8 mouse cellular contexts compared by ENCODE assay signal in the genomic region with DNA sequence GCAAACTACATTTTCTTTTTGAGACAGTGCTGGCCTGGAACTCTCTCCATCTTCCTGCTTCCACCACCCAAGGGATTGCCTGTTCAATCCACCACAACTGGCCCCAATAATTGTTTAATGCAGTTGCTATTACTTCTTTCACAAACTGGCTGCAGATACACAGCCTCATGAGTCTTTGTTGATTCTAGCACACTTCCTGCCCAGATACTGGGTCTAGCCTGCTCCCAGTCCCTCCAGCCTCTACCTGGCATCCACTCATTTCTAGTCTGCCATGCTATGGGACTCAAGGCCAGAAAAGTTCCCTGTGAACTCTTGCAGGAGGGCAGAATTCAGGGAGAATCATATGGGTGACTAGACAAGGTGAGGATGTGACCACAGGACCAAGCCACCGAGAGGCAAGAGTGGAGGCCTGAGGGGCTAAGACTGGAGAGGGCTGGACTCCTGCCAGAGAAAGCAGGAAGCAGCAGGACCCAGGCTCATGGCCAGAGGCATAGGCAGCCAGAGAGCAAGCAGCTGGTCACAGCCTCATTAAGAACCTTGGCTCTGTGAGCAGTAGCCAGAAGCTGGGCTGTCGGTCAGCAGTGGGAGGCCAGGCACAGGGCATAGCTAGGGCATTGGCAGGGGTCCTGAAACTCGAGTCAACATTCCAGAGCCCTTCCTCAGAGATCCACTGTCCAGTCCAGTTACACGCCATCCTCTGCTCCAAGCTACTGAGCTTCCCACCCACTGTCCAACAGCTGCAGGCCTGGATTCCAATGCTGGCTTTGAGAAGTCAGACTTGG. TPM values are rescaled to one million over a fixed set of nuclear protein-coding genes. Genes with fewer than 3 reads are reported as not detected.
DNase-seq lines count a peak whose midpoint lies in the region; ATAC-seq lines count a peak whose summit lies in the region.

No protein-coding gene starts in this region.

- H3K27me3 ChIP-seq in midbrain, embryonic 11.5 days (ENCODE audit: control insufficient read depth, insufficient read depth, low read length) = no peaks in the 10 kb centered on the region
- no peaks in the 10 kb centered on the region for H3K27me3 ChIP-seq in midbrain, embryonic 10.5 days (ENCODE audit: low read depth, poor library complexity, severe bottlenecking)
- peaks cover 2% of the 10 kb centered on the region for H3K27me3 ChIP-seq in heart, embryonic 13.5 days (replicated peaks)
- H3K27me3 ChIP-seq in kidney, embryonic 16.5 days (ENCODE audit: insufficient read depth, low read length) = no peaks in the 10 kb centered on the region
- H3K27me3 ChIP-seq in stomach, embryonic 16.5 days (ENCODE audit: control insufficient read depth, insufficient read depth, low read length) = no peaks in the 10 kb centered on the region

- peak; percentile 73 for DNase-seq in midbrain, embryonic 11.5 days (ENCODE audit: low spot score, missing footprints)
- no peak for DNase-seq in midbrain, embryonic 10.5 days (ENCODE audit: low spot score)
- peak; percentile 61 to 73 for DNase-seq in cerebellum, postnatal 14 days
- peak; percentile 67 to 70 for DNase-seq in lung, adult 18-20 months

- H3K9ac ChIP-seq in midbrain, embryonic 11.5 days (ENCODE audit: low read length) = no peak overlapping the region
- no peak overlapping the region for H3K9ac ChIP-seq in heart, embryonic 13.5 days
- no peak overlapping the region for H3K9ac ChIP-seq in kidney, embryonic 16.5 days (replicated peaks; ENCODE audit: low read length)
- no peak overlapping the region for H3K9ac ChIP-seq in stomach, embryonic 16.5 days (ENCODE audit: low read length)

- H3K4me3 ChIP-seq in midbrain, embryonic 11.5 days (ENCODE audit: low read depth, low read length) = no peak overlapping the region
- no peak overlapping the region for H3K4me3 ChIP-seq in midbrain, embryonic 10.5 days
- no peak overlapping the region for H3K4me3 ChIP-seq in heart, embryonic 13.5 days
- no peak overlapping the region for H3K4me3 ChIP-seq in kidney, embryonic 16.5 days (ENCODE audit: low read length)
- H3K4me3 ChIP-seq in stomach, embryonic 16.5 days (replicated peaks; ENCODE audit: low read length) = no peak overlapping the region

- no peaks in the 10 kb centered on the region for H3K36me3 ChIP-seq in midbrain, embryonic 11.5 days (ENCODE audit: control insufficient read depth, insufficient read depth, low read length)
- H3K36me3 ChIP-seq in midbrain, embryonic 10.5 days = no peaks in the 10 kb centered on the region
- H3K36me3 ChIP-seq in heart, embryonic 13.5 days = no peaks in the 10 kb centered on the region
- no peaks in the 10 kb centered on the region for H3K36me3 ChIP-seq in kidney, embryonic 16.5 days (ENCODE audit: insufficient read depth, low read length)
- no peaks in the 10 kb centered on the region for H3K36me3 ChIP-seq in stomach, embryonic 16.5 days (ENCODE audit: control insufficient read depth, insufficient read depth, low read length)

- ATAC-seq in midbrain, embryonic 11.5 days (ENCODE audit: low FRiP score) = no peak
- peak; percentile 33; the same call in 1 of the 2 replicates for ATAC-seq in heart, embryonic 13.5 days (ENCODE audit: extremely low read depth, insufficient number of reproducible peaks, low FRiP score, low TSS enrichment)
- ATAC-seq in kidney, embryonic 16.5 days (ENCODE audit: low FRiP score, low TSS enrichment) = peak; percentile 92
- peak; percentile 93 for ATAC-seq in stomach, embryonic 16.5 days (ENCODE audit: insufficient read depth, low FRiP score)
- ATAC-seq in erythroid progenitor cell, adult 5-6 weeks (replicated peaks; ENCODE audit: low FRiP score, poor library complexity, severe bottlenecking) = no peak

- no peak overlapping the region for H3K27ac ChIP-seq in midbrain, embryonic 11.5 days (ENCODE audit: low read depth, low read length)
- H3K27ac ChIP-seq in midbrain, embryonic 10.5 days (replicated peaks) = no peak overlapping the region
- peak overlapping the region; percentile 80 for H3K27ac ChIP-seq in heart, embryonic 13.5 days (replicated peaks)
- H3K27ac ChIP-seq in kidney, embryonic 16.5 days (ENCODE audit: low read length) = peak overlapping the region; percentile 81
- H3K27ac ChIP-seq in stomach, embryonic 16.5 days (ENCODE audit: low read length) = peak overlapping the region; percentile 89

- H3K9me3 ChIP-seq in midbrain, embryonic 11.5 days (ENCODE audit: control insufficient read depth, low read length) = no peaks in the 10 kb centered on the region
- no peaks in the 10 kb centered on the region for H3K9me3 ChIP-seq in midbrain, embryonic 10.5 days (replicated peaks)
- no peaks in the 10 kb centered on the region for H3K9me3 ChIP-seq in heart, embryonic 13.5 days
- no peaks in the 10 kb centered on the region for H3K9me3 ChIP-seq in kidney, embryonic 16.5 days (ENCODE audit: low read length)
- no peaks in the 10 kb centered on the region for H3K9me3 ChIP-seq in stomach, embryonic 16.5 days (replicated peaks; ENCODE audit: control insufficient read depth, low read length)

- no peaks in the 10 kb centered on the region for H3K4me1 ChIP-seq in midbrain, embryonic 11.5 days (ENCODE audit: control insufficient read depth, insufficient read depth, low read length)
- no peaks in the 10 kb centered on the region for H3K4me1 ChIP-seq in midbrain, embryonic 10.5 days
- H3K4me1 ChIP-seq in heart, embryonic 13.5 days = peaks cover 21% of the 10 kb centered on the region
- H3K4me1 ChIP-seq in kidney, embryonic 16.5 days (ENCODE audit: insufficient read depth, low read length) = peaks cover 19% of the 10 kb centered on the region
- peaks cover 9% of the 10 kb centered on the region for H3K4me1 ChIP-seq in stomach, embryonic 16.5 days (ENCODE audit: control insufficient read depth, insufficient read depth, low read length)

- 59% methylated on average over 4 of the region's 4 CpGs for WGBS in midbrain, embryonic 11.5 days
- WGBS in midbrain, embryonic 10.5 days = 72% methylated on average over 4 of the region's 4 CpGs
- WGBS in heart, embryonic 13.5 days = 23% methylated on average over 4 of the region's 4 CpGs
- 11% methylated on average over 4 of the region's 4 CpGs for WGBS in kidney, embryonic 16.5 days
- 27% methylated on average over 4 of the region's 4 CpGs for WGBS in stomach, embryonic 16.5 days

- no peak overlapping the region for H3K4me2 ChIP-seq in midbrain, embryonic 11.5 days
- H3K4me2 ChIP-seq in heart, embryonic 13.5 days = no peak overlapping the region
- H3K4me2 ChIP-seq in kidney, embryonic 16.5 days (replicated peaks; ENCODE audit: low read depth, low read length) = no peak overlapping the region
- no peak overlapping the region for H3K4me2 ChIP-seq in stomach, embryonic 16.5 days (ENCODE audit: low read depth, low read length)

RNA-seq across cellular contexts. Expression of a gene that starts 7.4 kb away (rescaled TPM):
- 1.9 and 2.4 TPM in 2 replicates for polyA plus RNA-seq in midbrain, embryonic 11.5 days (2014; fragmentation: Nextera tagmentation; extraction: Ambion mirVana)
- polyA plus RNA-seq in midbrain, embryonic 10.5 days (2016; fragmentation: Nextera tagmentation; extraction: Ambion mirVana) = 2.6 and 3.0 TPM in 2 replicates
- polyA plus RNA-seq in heart, embryonic 13.5 days (2015; fragmentation: Nextera tagmentation; extraction: Ambion mirVana) = 2.7 and 3.0 TPM in 2 replicates
- 3.4 and 3.7 TPM in 2 replicates for polyA plus RNA-seq in kidney, embryonic 16.5 days (2015; fragmentation: Nextera tagmentation; extraction: Ambion mirVana)
- 7.9 and 8.3 TPM in 2 replicates for polyA plus RNA-seq in stomach, embryonic 16.5 days (2015; fragmentation: Nextera tagmentation; extraction: Ambion mirVana)
- 7.6 and 23.1 TPM in 2 replicates for total RNA-seq in erythroid progenitor cell, adult 5-6 weeks (2015; ENCODE audit: low replicate concordance)
- 6.3 and 8.2 TPM in 2 replicates for total RNA-seq in erythroid progenitor cell, adult 5-6 weeks (2017; ENCODE audit: low replicate concordance)

RNA-seq across cellular contexts. Expression of a gene that starts 44.4 kb away (rescaled TPM):
- polyA plus RNA-seq in midbrain, embryonic 11.5 days (2014; fragmentation: Nextera tagmentation; extraction: Ambion mirVana) = 8.2 and 8.7 TPM in 2 replicates
- polyA plus RNA-seq in midbrain, embryonic 10.5 days (2016; fragmentation: Nextera tagmentation; extraction: Ambion mirVana) = 3.0 and 3.4 TPM in 2 replicates
- polyA plus RNA-seq in heart, embryonic 13.5 days (2015; fragmentation: Nextera tagmentation; extraction: Ambion mirVana) = 6.2 and 6.6 TPM in 2 replicates
- 10.5 and 10.6 TPM in 2 replicates for polyA plus RNA-seq in kidney, embryonic 16.5 days (2015; fragmentation: Nextera tagmentation; extraction: Ambion mirVana)
- polyA plus RNA-seq in stomach, embryonic 16.5 days (2015; fragmentation: Nextera tagmentation; extraction: Ambion mirVana) = 9.3 and 9.5 TPM in 2 replicates
- 46.9 and 54.5 TPM in 2 replicates for total RNA-seq in erythroid progenitor cell, adult 5-6 weeks (2015; ENCODE audit: low replicate concordance)
- total RNA-seq in erythroid progenitor cell, adult 5-6 weeks (2017; ENCODE audit: low replicate concordance) = 65.3 and 66.2 TPM in 2 replicates

Comparison
In these comparisons a context has a peak if more than half of its experiments do, and no peak if none do; other contexts are left out.
1. ATAC-seq: peak in heart, embryonic 13.5 days (single experiment), kidney, embryonic 16.5 days (single experiment) and stomach, embryonic 16.5 days (single experiment); none in midbrain, embryonic 11.5 days (single experiment) and erythroid progenitor cell, adult 5-6 weeks (single experiment).
2. H3K27ac ChIP-seq: peak in heart, embryonic 13.5 days (single experiment), kidney, embryonic 16.5 days (single experiment) and stomach, embryonic 16.5 days (single experiment); none in midbrain, embryonic 11.5 days (single experiment) and midbrain, embryonic 10.5 days (single experiment).